Mouse (Mus musculus) ES-Bruce4 (cell line): ENCODE measurements at regions not wholly inside any gene's neighbourhood (a gene's known extent, or its start where the extent isn't known, plus 50 kb on each side); places are given as distances from the start of the nearest gene placed in this dataset.

Experiments used
- H3K27ac ChIP-seq: 2 replicates; pipeline ENCODE4 v1.5.1; 2012; ENCODE audit warnings: low read length, inconsistent platforms; ENCODE audit not compliant: insufficient read depth
- H3K27me3 ChIP-seq: 2 replicates; pipeline ENCODE4 v1.6.1; 2012; ENCODE audit warnings: mild to moderate bottlenecking, low read length, inconsistent platforms; ENCODE audit not compliant: control insufficient read depth, poor library complexity, insufficient read depth, severe bottlenecking
- H3K36me3 ChIP-seq: 2 replicates; pipeline ENCODE4 v1.6.1; 2012; ENCODE audit warnings: inconsistent platforms, mild to moderate bottlenecking, low read length, moderate library complexity; ENCODE audit not compliant: control insufficient read depth, poor library complexity, insufficient read depth, severe bottlenecking
- H3K4me1 ChIP-seq: one replicate; pipeline ENCODE4 v1.8.1; 2011; ENCODE audit warnings: low read length; ENCODE audit not compliant: control insufficient read depth, insufficient read depth
- H3K4me3 ChIP-seq: 2 replicates; pipeline ENCODE4 v1.5.1; 2011; ENCODE audit warnings: low read depth, mild to moderate bottlenecking, low read length
- H3K9ac ChIP-seq: 2 replicates; pipeline ENCODE4 v1.6.1; 2012; ENCODE audit warnings: low read depth, mild to moderate bottlenecking, inconsistent platforms; ENCODE audit not compliant: poor library complexity, severe bottlenecking
- H3K9me3 ChIP-seq: replicated peaks from 2 replicates; pipeline ENCODE4 v1.6.1; 2012; ENCODE audit warnings: mild to moderate bottlenecking, low read length, inconsistent platforms; ENCODE audit not compliant: control insufficient read depth, poor library complexity, insufficient read depth, severe bottlenecking
- CTCF ChIP-seq: IDR thresholded peaks from one replicate; pipeline ENCODE4 v1.8.1; 2011; ENCODE audit warnings: low read depth, low read length
- EP300 ChIP-seq: IDR thresholded peaks from 2 replicates; pipeline ENCODE4 v1.6.1; 2011; ENCODE audit warnings: low read depth, low read length; ENCODE audit not compliant: insufficient read depth
- POLR2A ChIP-seq: IDR thresholded peaks from one replicate; pipeline ENCODE4 v1.8.1; 2011; ENCODE audit warnings: low read length; ENCODE audit not compliant: insufficient read depth

DNA sequence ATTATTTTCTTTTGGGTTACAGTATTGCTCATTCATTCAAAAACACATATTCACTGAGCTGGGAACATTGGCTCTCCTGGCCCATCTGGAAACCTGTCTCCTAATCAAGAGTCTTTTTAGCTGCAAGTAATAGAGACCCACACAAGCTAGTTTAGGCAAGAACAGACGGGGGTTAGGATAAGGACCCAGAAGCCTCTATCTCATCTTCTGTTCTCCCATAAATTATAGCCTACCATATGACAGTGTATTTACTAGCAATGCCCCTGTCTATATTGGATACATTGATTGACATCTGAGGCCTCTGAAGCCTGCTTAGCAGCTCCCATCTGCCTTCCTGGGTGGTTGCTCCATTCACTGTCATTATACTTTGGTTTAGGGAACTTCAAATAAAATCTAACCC is 255.2 kb downstream of the 1810013L24Rik start:
- Histone ChIP-seq H3K27me3 (no peaks in the 10 kb centered on the region), H3K9me3 (peaks cover 10% of the 10 kb centered on the region)
- TF ChIP-seq EP300 (no peak), CTCF (no peak), POLR2A (no peak)

DNA sequence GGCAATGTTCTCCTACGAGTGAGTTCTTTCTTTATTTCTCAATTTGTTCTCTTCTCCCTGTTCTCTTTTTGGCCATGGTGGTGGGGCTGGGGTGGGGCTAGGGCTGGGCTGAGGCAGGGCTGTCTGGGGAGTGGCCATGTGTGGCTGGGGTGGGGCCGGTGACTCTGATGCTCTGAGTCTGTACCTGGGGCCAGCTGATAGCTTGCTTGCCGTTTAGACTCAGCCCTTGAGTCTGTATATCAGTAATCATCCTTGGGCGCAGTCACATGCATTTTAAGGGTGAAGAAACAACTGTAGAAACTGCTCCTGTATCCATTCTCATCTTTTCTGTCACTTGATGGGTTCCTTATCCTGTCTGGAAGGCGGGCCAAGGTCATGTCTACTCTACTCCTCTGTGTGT is 256.1 kb downstream of the 1810013L24Rik start:
- Histone ChIP-seq H3K9ac (no peak overlapping the region), H3K27me3 (no peaks in the 10 kb centered on the region), H3K4me1 (no peaks in the 10 kb centered on the region), H3K36me3 (no peaks in the 10 kb centered on the region), H3K4me3 (no peak overlapping the region), H3K27ac (no peak overlapping the region), H3K9me3 (peaks cover 10% of the 10 kb centered on the region)
- no peak for TF ChIP-seq EP300
- TF ChIP-seq CTCF: no peak
- TF ChIP-seq POLR2A: no peak

More for the DNA sequence above, 255.2 kb downstream of the 1810013L24Rik start:
- H3K9ac ChIP-seq: no peak overlapping the region
- no peak overlapping the region for H3K27ac ChIP-seq
- H3K4me1 ChIP-seq: no peaks in the 10 kb centered on the region
- H3K4me3 ChIP-seq: no peak overlapping the region
- no peaks in the 10 kb centered on the region for H3K36me3 ChIP-seq

DNA sequence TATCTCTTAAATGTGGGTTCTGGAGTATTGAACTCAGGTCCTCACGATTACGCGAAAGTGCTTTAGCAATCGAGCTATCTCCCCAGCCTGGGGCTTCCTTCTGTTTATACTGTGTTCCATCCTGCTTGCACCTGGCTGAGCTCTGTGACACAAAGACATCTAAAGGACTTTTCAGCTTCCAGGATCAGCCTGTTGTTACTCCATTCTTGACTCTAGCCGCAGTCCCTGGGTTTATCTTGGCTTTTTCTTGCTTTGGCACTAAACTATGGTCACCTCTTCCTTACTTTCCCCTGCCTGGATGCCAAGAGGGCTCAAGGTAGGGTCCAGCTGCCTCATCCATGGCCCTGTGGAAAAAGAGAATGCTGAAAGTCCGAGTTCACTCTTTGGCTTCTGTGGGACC is 261.9 kb downstream of the 1810013L24Rik start:
- Histone ChIP-seq H3K4me3 (no peak overlapping the region), H3K9me3 (no peaks in the 10 kb centered on the region; the same call in 1 of the 2 replicates), H3K4me1 (no peaks in the 10 kb centered on the region), H3K27me3 (no peaks in the 10 kb centered on the region), H3K27ac (no peak overlapping the region), H3K9ac (no peak overlapping the region), H3K36me3 (no peaks in the 10 kb centered on the region)
- TF ChIP-seq EP300 (no peak), POLR2A (no peak), CTCF (no peak)

DNA sequence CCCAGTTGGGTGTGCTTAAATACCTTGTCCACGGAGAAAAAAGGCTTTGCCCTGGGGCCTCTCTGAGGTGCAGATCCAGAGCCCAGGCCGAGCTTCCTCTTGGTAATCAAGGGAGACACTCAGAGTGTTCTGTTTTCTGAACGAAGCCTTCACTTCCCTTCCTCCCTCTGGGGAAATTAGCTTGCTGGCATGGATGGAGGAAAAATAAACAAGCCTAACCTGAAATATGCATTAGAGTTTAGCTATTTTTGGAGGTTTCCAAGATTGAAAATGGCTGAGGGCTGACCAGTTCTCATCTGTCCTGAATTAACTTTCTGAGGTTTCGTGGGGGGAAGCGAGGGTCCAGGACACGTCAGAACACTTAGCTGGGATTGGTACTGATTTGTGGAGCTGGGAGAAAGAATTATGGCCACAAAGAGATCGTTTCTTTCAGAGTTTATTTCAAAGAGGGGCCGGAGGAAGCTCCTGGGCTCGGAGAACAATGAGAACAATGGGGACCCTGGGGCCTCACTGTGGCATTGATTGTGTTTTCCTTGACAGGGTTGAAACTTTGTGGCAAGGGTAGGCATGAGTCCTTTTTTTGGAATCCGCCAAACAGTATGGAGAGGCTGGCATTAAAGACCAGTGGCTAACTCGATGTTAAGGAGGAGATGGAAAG is 262.4 kb downstream of the 1810013L24Rik start:
- TF ChIP-seq CTCF (no peak), EP300 (no peak)
- Histone ChIP-seq H3K36me3 (no peaks in the 10 kb centered on the region), H3K9ac (no peak overlapping the region), H3K9me3 (no peaks in the 10 kb centered on the region; the same call in 1 of the 2 replicates), H3K4me3 (no peak overlapping the region), H3K27me3 (no peaks in the 10 kb centered on the region), H3K27ac (no peak overlapping the region), H3K4me1 (no peaks in the 10 kb centered on the region)

DNA sequence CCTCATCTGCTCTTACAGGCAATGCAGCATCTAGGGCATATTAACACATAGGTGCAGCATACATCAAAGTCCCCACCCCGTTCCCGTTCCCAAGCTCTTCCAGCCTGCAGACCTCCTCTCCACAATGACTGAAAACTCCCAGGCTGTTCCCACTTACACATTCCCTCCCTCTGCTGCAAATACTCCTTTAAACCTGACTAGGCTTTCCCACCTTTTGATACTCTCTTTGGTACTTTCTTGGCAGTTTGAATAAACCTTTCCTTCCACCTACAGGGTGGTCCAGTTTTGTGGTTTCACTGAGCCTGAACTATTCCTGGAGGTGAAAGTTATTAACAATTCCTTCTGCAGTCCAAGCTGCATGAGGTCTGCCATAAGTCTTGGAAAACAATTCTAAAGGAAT is 263.7 kb downstream of the 1810013L24Rik start:
- H3K9me3 ChIP-seq: no peaks in the 10 kb centered on the region; the same call in 1 of the 2 replicates
- no peak overlapping the region for H3K4me3 ChIP-seq
- H3K9ac ChIP-seq: no peak overlapping the region
- no peaks in the 10 kb centered on the region for H3K27me3 ChIP-seq
- no peaks in the 10 kb centered on the region for H3K4me1 ChIP-seq
- TF ChIP-seq CTCF (no peak), EP300 (no peak), POLR2A (no peak)
- H3K27ac ChIP-seq: no peak overlapping the region
- H3K36me3 ChIP-seq: no peaks in the 10 kb centered on the region

DNA sequence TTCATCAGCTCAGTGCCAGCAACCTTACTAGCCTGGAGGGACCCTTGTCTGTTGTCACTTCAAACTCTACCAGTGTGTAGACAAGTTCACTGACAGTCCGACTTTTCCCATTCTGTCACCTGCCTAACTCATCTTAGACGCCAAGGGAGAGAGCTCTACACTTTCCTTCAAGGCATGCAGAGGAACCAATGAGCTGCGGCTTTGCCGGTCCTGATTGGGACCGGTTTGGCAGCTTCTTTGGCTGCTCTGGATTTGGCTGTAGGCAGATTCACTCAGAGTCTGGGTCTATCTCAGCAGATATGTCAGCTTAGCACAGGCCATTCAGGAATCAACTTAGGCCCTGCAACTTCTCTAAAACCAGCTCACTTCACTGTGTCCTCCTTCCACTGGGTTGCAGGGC is 264.3 kb downstream of the 1810013L24Rik start:
- Histone ChIP-seq H3K4me1 (no peaks in the 10 kb centered on the region), H3K27ac (no peak overlapping the region), H3K9me3 (no peaks in the 10 kb centered on the region; the same call in 1 of the 2 replicates), H3K4me3 (no peak overlapping the region), H3K9ac (no peak overlapping the region), H3K36me3 (no peaks in the 10 kb centered on the region), H3K27me3 (no peaks in the 10 kb centered on the region)
- TF ChIP-seq POLR2A (no peak), EP300 (no peak), CTCF (no peak)
